ENCODE assay signal across 8 mouse cellular contexts in genomic region chr12:40036666-40037065, GRCm38 (mm10). TPM values are rescaled to one million over a fixed set of nuclear protein-coding genes. Genes with fewer than 3 reads are reported as not detected.
DNase-seq lines count a peak whose midpoint lies in the region; ATAC-seq and TF ChIP-seq lines count a peak whose summit lies in the region.

No protein-coding gene starts in this region.

- peak in 1 of 2 experiments; percentile 13 for DNase-seq in heart, adult 2 months
- no peak for DNase-seq in heart, postnatal 25 days (ENCODE audit: low spot score)
- no peak for DNase-seq in limb, embryonic 10.5 days (ENCODE audit: low spot score)
- peak; percentile 31 for DNase-seq in thymus, postnatal 14 days
- no peak for DNase-seq in gastrocnemius, postnatal 36 days

- 0 out of 2 replicates have a peak, but pooled peaks have one; percentile 5 for ATAC-seq in common myeloid progenitor, adult 5-6 weeks (replicated peaks; ENCODE audit: low read depth, poor library complexity, severe bottlenecking)
- no peak for ATAC-seq in heart, embryonic 15.5 days (replicated peaks; ENCODE audit: insufficient number of reproducible peaks, insufficient read depth, low FRiP score, low read depth)
- ATAC-seq in megakaryocyte-erythroid progenitor cell, adult 5-6 weeks (replicated peaks; ENCODE audit: low FRiP score, low TSS enrichment, poor library complexity, severe bottlenecking), result peak; percentile 15; the same call in 1 of the 2 replicates

- no peak for TF ChIP-seq CTCF in heart, adult 2 months (IDR thresholded peaks at IDR 0.05)

- TF ChIP-seq EP300 in heart, adult 2 months (IDR thresholded peaks at IDR 0.05; ENCODE audit: insufficient read depth, low read depth, low read length), result no peak

- WGBS in heart, adult 2 months, result under 1% methylated on average over 11 of the region's 11 CpGs
- under 1% methylated on average over 11 of the region's 11 CpGs for WGBS in heart, embryonic 15.5 days
- WGBS in limb, embryonic 10.5 days, result 5% methylated on average over 11 of the region's 11 CpGs

- peak overlapping the region; percentile 77 for H3K4me2 ChIP-seq in heart, embryonic 15.5 days

- peak overlapping the region; percentile 84 for H3K4me3 ChIP-seq in heart, adult 2 months
- H3K4me3 ChIP-seq in heart, embryonic 15.5 days, result peak overlapping the region; percentile 97
- peak overlapping the region; percentile 82 for H3K4me3 ChIP-seq in limb, embryonic 10.5 days

- H3K79me2 ChIP-seq in heart, adult 2 months (replicated peaks; ENCODE audit: control insufficient read depth, insufficient read depth, low read length), result 0 out of 2 replicates have a peak, but pooled peaks cover 1% of the 10 kb centered on the region

- H3K9me3 ChIP-seq in heart, embryonic 15.5 days (replicated peaks), result no peaks in the 10 kb centered on the region
- H3K9me3 ChIP-seq in limb, embryonic 10.5 days (replicated peaks), result no peaks in the 10 kb centered on the region

- peak overlapping the region; percentile 86 for H3K27ac ChIP-seq in heart, adult 2 months
- peak overlapping the region; percentile 89 for H3K27ac ChIP-seq in heart, embryonic 15.5 days
- peak overlapping the region; percentile 89 for H3K27ac ChIP-seq in limb, embryonic 10.5 days

- no peaks in the 10 kb centered on the region for H3K27me3 ChIP-seq in heart, adult 2 months (ENCODE audit: control insufficient read depth, insufficient read depth, low read length)
- H3K27me3 ChIP-seq in heart, embryonic 15.5 days, result no peaks in the 10 kb centered on the region
- H3K27me3 ChIP-seq in limb, embryonic 10.5 days (ENCODE audit: low read depth, poor library complexity, severe bottlenecking), result no peaks in the 10 kb centered on the region

- H3K4me1 ChIP-seq in heart, adult 2 months (ENCODE audit: control insufficient read depth, insufficient read depth, low read length), result peaks cover 2% of the 10 kb centered on the region; the same call in 1 of the 2 replicates
- H3K4me1 ChIP-seq in heart, embryonic 15.5 days (replicated peaks), result peaks cover 5% of the 10 kb centered on the region
- H3K4me1 ChIP-seq in limb, embryonic 10.5 days, result peaks cover 8% of the 10 kb centered on the region; the same call in 1 of the 2 replicates

- peak overlapping the region; percentile 86 for H3K9ac ChIP-seq in heart, adult 2 months (ENCODE audit: low read depth, low read length)
- peak overlapping the region; percentile 87 for H3K9ac ChIP-seq in heart, embryonic 15.5 days

- peaks cover 19% of the 10 kb centered on the region for H3K36me3 ChIP-seq in heart, adult 2 months (ENCODE audit: control insufficient read depth, insufficient read depth, low read length)
- H3K36me3 ChIP-seq in heart, embryonic 15.5 days, result no peaks in the 10 kb centered on the region; the same call in 1 of the 2 replicates
- H3K36me3 ChIP-seq in limb, embryonic 10.5 days, result no peaks in the 10 kb centered on the region

- intact Hi-C loops in heart, adult 2 months (cut with DNase I), result loop anchor here (1.0 to 5.0 kb wide), 4 partner anchors 20 to 199 kb away; no protein-coding TSS in a partner anchor
- intact Hi-C loops in heart, postnatal 25 days (cut with DNase I), result loop anchor here (2.0 to 10.0 kb wide), 3 partner anchors 18 to 202 kb away; no protein-coding TSS in a partner anchor
- intact Hi-C loops in gastrocnemius, postnatal 36 days (cut with DNase I), result loop anchor here (5.0 kb wide), 1 partner anchor 369 kb away; no protein-coding TSS in a partner anchor

- no peak for TF ChIP-seq POLR2A in heart, adult 2 months (IDR thresholded peaks at IDR 0.05; ENCODE audit: insufficient read depth, low read depth, low read length)

RNA-seq across cellular contexts. Expression of gene Arl4a, which starts 1.2 kb away (rescaled TPM):
- total RNA-seq in heart, adult 2 months (2021), result 10 to 100 TPM; 23.8 to 25.9 TPM
- 8.6 and 12.9 TPM in 2 replicates for polyA plus RNA-seq in heart, adult 2 months (2012; rRNA removed)
- 10 to 100 TPM; 19.6 to 22.0 TPM for total RNA-seq in heart, postnatal 25 days (2021)
- total RNA-seq in common myeloid progenitor, adult 5-6 weeks (2017), result 24.9 and 32.4 TPM in 2 replicates
- 33.8 and 36.3 TPM in 2 replicates for polyA plus RNA-seq in heart, embryonic 15.5 days (2015; fragmentation: Nextera tagmentation; extraction: Ambion mirVana)
- polyA plus RNA-seq in limb, embryonic 10.5 days (2016; fragmentation: Nextera tagmentation; extraction: Ambion mirVana), result 16.3 and 23.8 TPM in 2 replicates
- total RNA-seq in megakaryocyte-erythroid progenitor cell, adult 5-6 weeks (2014; fragmentation: Nextera tagmentation), result 58.7 and 90.2 TPM in 2 replicates
- 54.9 and 57.5 TPM in 2 replicates for total RNA-seq in megakaryocyte-erythroid progenitor cell, adult 5-6 weeks (2017)
- total RNA-seq in gastrocnemius, postnatal 36 days (2021), result 10 to 100 TPM; 16.1 to 21.1 TPM
